Mouse (Mus musculus): ENCODE results near the gene Cnmd. TPM values are rescaled to one million over a fixed set of nuclear protein-coding genes. Genes with fewer than 3 reads are reported as not detected.

Cnmd gene
- polyA plus RNA-seq, 1 experiment from 2014 or later: 125 TPM

DNA sequence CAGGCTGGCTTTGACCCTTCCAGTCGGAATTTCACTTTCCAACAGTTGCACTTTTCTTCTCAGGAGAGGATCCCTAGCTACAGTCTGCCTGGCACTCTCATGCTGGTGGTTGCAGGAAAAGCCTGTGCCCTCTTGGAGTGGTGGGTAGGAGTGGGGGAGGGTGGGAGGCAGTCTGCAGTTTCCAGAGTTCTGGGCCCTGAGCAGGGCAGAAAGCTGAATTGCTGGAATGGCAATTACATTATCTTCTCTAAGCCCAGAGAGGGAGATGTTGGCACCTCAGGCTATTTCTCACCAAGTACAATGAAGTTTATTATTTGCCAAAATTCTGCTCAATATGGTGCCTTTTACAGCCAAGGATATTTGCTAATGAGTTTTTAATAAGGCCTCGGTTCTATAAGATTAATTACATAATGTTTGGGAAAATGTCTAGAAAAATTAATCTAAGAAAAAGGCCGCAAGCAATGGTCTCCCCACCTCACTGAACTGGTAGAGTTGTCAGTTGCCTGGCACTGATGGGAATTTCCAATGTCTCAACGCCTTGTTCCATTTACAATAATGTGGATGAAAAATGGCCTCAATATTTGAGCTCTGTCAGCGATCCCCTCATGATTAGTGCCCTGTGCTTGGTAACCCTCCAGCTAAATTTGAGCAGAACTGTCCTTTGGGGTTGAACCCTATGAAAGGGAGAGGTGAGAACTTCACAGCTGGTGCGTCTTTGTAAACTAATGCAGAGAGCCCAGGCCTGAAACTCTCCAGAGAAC lies 3.0 kb downstream of the Cnmd start:
- peak overlapping the region; percentile 30; the same call in 1 of the 2 replicates for H3K9ac ChIP-seq (ENCODE audit: low read depth, low read length)
- H3K4me1 ChIP-seq (ENCODE audit: control insufficient read depth, insufficient read depth, low read length): peaks cover 8% of the 10 kb centered on the region; the same call in 1 of the 2 replicates
- DNase-seq (ENCODE audit: low spot score) (no peak), ATAC-seq (ENCODE audit: low read depth) (peak; percentile 3; the same call in 1 of the 2 replicates)
- peak overlapping the region; percentile 31 for H3K4me2 ChIP-seq (ENCODE audit: low read depth, low read length)
- H3K27me3 ChIP-seq (replicated peaks; ENCODE audit: control insufficient read depth, insufficient read depth, low read length): peaks cover 3% of the 10 kb centered on the region; the same call in 1 of the 2 replicates
- H3K36me3 ChIP-seq (ENCODE audit: control insufficient read depth, insufficient read depth, low read length): no peaks in the 10 kb centered on the region
- H3K9me3 ChIP-seq (ENCODE audit: control insufficient read depth, low read length): no peaks in the 10 kb centered on the region
- H3K27ac ChIP-seq (replicated peaks; ENCODE audit: low read depth, low read length): peak overlapping the region; percentile 57
- 69% methylated on average over 6 of the region's 6 CpGs for WGBS
- no peak overlapping the region; the same call in 1 of the 2 replicates for H3K4me3 ChIP-seq (ENCODE audit: low read depth, low read length)

DNA sequence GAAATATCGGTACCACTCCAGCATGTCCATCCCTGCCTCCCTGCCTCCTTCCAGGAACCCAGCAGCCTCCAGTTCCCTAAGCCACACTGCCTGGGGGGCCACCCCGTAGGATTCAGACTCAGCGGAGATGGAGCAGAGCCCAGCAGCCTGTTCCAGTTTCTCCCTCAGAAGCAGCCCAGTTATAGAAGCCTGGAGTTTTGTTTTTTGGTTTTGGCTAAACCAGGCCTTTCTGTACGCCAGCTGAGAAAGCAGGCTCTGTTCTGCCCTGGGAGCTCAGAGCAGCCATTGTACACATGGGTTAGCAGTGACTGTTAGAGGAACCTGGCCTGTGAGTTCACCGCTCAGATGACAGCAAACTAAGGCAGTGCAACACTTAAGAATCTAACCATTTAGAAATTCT lies 3.7 kb downstream of the Cnmd start:
- H3K27me3 ChIP-seq (replicated peaks; ENCODE audit: control insufficient read depth, insufficient read depth, low read length): peaks cover 3% of the 10 kb centered on the region; the same call in 1 of the 2 replicates
- H3K4me2 ChIP-seq (ENCODE audit: low read depth, low read length): peak overlapping the region; percentile 31; the same call in 1 of the 2 replicates
- peak; percentile 58 for ATAC-seq (ENCODE audit: low read depth)
- DNase-seq (ENCODE audit: low spot score): peak; percentile 39
- no peaks in the 10 kb centered on the region for H3K36me3 ChIP-seq (ENCODE audit: control insufficient read depth, insufficient read depth, low read length)
- 40% methylated on average over 5 of the region's 5 CpGs for WGBS
- 0 out of 2 replicates have a peak overlapping the region, but pooled peaks have one; percentile 30 for H3K9ac ChIP-seq (ENCODE audit: low read depth, low read length)
- no peaks in the 10 kb centered on the region for H3K9me3 ChIP-seq (ENCODE audit: control insufficient read depth, low read length)
- no peak overlapping the region for H3K4me3 ChIP-seq (ENCODE audit: low read depth, low read length)
- peaks cover 8% of the 10 kb centered on the region; the same call in 1 of the 2 replicates for H3K4me1 ChIP-seq (ENCODE audit: control insufficient read depth, insufficient read depth, low read length)
- H3K27ac ChIP-seq (replicated peaks; ENCODE audit: low read depth, low read length): peak overlapping the region; percentile 57

DNA sequence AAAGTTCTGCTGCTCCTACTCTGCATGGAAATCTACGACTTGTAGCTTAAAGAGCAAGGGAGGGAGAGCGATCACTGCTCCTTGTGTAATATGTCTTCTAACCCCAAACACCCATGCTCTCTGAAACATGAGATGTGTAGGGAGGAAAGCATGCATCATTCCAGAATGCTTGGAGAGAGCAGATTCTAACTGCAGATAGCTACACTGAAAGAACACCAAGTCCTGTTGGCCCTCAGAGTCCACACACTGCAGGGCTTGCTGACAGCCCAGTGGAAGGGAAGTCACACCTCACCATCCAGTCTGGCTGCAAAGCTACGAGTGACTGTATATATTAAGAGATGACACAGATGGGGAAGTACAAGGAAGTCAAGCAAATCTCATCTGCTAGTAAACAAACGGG lies 9.3 kb downstream of the Cnmd start:
- no peak overlapping the region for H3K4me2 ChIP-seq (ENCODE audit: low read depth, low read length)
- H3K36me3 ChIP-seq (ENCODE audit: control insufficient read depth, insufficient read depth, low read length): no peaks in the 10 kb centered on the region
- no peak overlapping the region for H3K9ac ChIP-seq (ENCODE audit: low read depth, low read length)
- H3K27ac ChIP-seq (replicated peaks; ENCODE audit: low read depth, low read length): no peak overlapping the region
- ATAC-seq (ENCODE audit: low read depth) (no peak), DNase-seq (ENCODE audit: low spot score) (no peak)
- 62% methylated on average over 4 of the region's 4 CpGs for WGBS
- no peak overlapping the region for H3K4me3 ChIP-seq (ENCODE audit: low read depth, low read length)
- no peaks in the 10 kb centered on the region for H3K9me3 ChIP-seq (ENCODE audit: control insufficient read depth, low read length)
- no peaks in the 10 kb centered on the region for H3K4me1 ChIP-seq (ENCODE audit: control insufficient read depth, insufficient read depth, low read length)
- H3K27me3 ChIP-seq (replicated peaks; ENCODE audit: control insufficient read depth, insufficient read depth, low read length): no peaks in the 10 kb centered on the region

DNA sequence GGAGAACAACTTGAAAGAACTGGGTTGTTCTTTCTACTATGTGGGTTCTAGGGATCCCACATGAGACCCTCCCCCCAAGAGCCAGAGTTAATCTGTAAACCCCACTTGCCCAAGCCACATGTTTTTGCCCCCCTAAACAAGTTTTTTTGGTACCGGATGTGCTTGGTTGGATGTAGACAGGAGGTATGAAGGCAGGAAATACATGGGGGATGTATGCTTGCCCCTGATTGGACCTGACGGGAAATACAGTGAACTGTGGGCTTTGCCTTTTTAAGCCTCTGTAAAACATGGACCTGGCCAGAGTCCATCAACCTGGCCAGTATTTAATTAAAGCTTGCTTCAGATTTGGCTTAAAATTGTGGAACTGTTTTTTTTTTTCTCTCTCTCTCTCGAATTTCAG lies 12.3 kb downstream of the Cnmd start:
- Histone ChIP-seq H3K9ac (ENCODE audit: low read depth, low read length) (no peak overlapping the region), H3K4me3 (ENCODE audit: low read depth, low read length) (no peak overlapping the region), H3K4me1 (ENCODE audit: control insufficient read depth, insufficient read depth, low read length) (no peaks in the 10 kb centered on the region), H3K27me3 (replicated peaks; ENCODE audit: control insufficient read depth, insufficient read depth, low read length) (no peaks in the 10 kb centered on the region), H3K4me2 (ENCODE audit: low read depth, low read length) (no peak overlapping the region), H3K36me3 (ENCODE audit: control insufficient read depth, insufficient read depth, low read length) (no peaks in the 10 kb centered on the region), H3K9me3 (ENCODE audit: control insufficient read depth, low read length) (no peaks in the 10 kb centered on the region), H3K27ac (replicated peaks; ENCODE audit: low read depth, low read length) (no peak overlapping the region)
- WGBS: 43% methylated on average over 3 of the region's 3 CpGs
- DNase-seq (ENCODE audit: low spot score) (peak; percentile 31), ATAC-seq (ENCODE audit: low read depth) (no peak)

DNA sequence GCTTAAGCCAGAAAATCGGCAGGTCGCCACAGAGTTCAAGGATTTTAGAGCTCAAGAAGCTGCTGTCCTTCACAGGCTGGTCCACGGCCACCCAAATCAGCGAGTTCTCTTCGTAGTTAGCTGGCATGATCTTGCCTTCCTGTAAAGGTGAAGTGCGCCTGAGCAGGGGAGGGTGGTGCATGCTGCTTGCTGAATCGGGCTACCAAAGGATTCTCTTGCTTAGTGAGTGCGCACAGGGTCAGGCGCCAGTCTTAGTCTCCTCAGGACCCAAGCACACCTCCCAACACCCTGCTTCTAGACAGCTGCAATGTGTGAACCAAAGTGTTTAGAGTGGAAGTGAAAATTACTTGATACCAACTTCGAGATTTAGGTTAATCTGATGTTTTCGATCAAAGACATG lies 16.6 kb downstream of the Cnmd start:
- Histone ChIP-seq H3K36me3 (ENCODE audit: control insufficient read depth, insufficient read depth, low read length) (no peaks in the 10 kb centered on the region), H3K4me3 (ENCODE audit: low read depth, low read length) (no peak overlapping the region), H3K27me3 (replicated peaks; ENCODE audit: control insufficient read depth, insufficient read depth, low read length) (no peaks in the 10 kb centered on the region), H3K9me3 (ENCODE audit: control insufficient read depth, low read length) (no peaks in the 10 kb centered on the region), H3K4me2 (ENCODE audit: low read depth, low read length) (no peak overlapping the region), H3K9ac (ENCODE audit: low read depth, low read length) (no peak overlapping the region), H3K4me1 (ENCODE audit: control insufficient read depth, insufficient read depth, low read length) (no peaks in the 10 kb centered on the region), H3K27ac (replicated peaks; ENCODE audit: low read depth, low read length) (no peak overlapping the region)
- ATAC-seq (ENCODE audit: low read depth) (no peak), DNase-seq (ENCODE audit: low spot score) (no peak)
- 33% methylated on average over 11 of the region's 11 CpGs for WGBS

DNA sequence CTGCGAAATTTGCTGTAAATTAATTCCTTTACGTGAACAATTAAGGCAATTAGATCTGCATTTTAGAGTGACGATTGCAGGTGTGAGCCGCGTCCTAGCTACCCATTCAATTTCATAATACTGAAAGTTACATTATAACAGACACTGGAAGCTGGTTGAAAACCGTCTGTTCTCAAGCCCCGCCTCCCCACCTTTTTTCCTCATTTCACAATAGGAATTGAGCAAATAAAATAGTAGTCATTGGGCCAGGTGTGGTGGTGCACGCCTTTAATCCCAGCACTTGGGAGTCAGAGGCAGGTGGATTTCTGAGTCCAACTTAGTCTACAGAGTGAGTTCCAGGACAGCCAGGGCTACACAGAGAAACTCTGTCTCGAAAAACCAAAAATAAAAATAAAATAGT lies 19.9 kb downstream of the Cnmd start:
- no peak overlapping the region for H3K4me2 ChIP-seq (ENCODE audit: low read depth, low read length)
- no peaks in the 10 kb centered on the region for H3K27me3 ChIP-seq (replicated peaks; ENCODE audit: control insufficient read depth, insufficient read depth, low read length)
- no peaks in the 10 kb centered on the region for H3K36me3 ChIP-seq (ENCODE audit: control insufficient read depth, insufficient read depth, low read length)
- ATAC-seq (ENCODE audit: low read depth) (no peak), DNase-seq (ENCODE audit: low spot score) (no peak)
- H3K27ac ChIP-seq (replicated peaks; ENCODE audit: low read depth, low read length): no peak overlapping the region
- H3K4me1 ChIP-seq (ENCODE audit: control insufficient read depth, insufficient read depth, low read length): no peaks in the 10 kb centered on the region
- 80% methylated on average over 9 of the region's 9 CpGs for WGBS
- H3K9me3 ChIP-seq (ENCODE audit: control insufficient read depth, low read length): no peaks in the 10 kb centered on the region
- no peak overlapping the region for H3K4me3 ChIP-seq (ENCODE audit: low read depth, low read length)
- H3K9ac ChIP-seq (ENCODE audit: low read depth, low read length): no peak overlapping the region

DNA sequence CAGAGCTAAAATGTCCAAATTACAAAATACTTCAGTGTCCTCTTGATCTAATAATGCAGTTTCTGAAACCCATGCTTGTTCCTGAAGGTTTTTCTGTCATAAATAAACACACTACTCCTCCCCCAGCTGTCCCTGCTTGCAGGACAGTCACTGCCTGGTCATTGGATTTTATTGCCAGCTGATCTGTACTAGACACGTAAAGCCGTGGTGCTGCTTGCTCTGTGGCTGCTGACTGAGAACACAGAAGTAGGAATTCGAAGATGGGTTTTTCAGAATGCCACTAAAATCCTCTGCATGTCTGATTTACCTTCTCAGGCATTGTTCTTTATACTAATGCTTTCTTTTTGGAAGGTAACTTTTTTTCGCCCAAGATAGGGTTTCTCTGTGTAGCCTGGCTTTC lies 25.2 kb downstream of the Cnmd start:
- H3K9me3 ChIP-seq (ENCODE audit: control insufficient read depth, low read length): no peaks in the 10 kb centered on the region
- no peak overlapping the region for H3K4me3 ChIP-seq (ENCODE audit: low read depth, low read length)
- H3K4me1 ChIP-seq (ENCODE audit: control insufficient read depth, insufficient read depth, low read length): no peaks in the 10 kb centered on the region
- H3K27ac ChIP-seq (replicated peaks; ENCODE audit: low read depth, low read length): no peak overlapping the region
- DNase-seq (ENCODE audit: low spot score) (no peak), ATAC-seq (ENCODE audit: low read depth) (no peak)
- no peaks in the 10 kb centered on the region for H3K36me3 ChIP-seq (ENCODE audit: control insufficient read depth, insufficient read depth, low read length)
- no peaks in the 10 kb centered on the region for H3K27me3 ChIP-seq (replicated peaks; ENCODE audit: control insufficient read depth, insufficient read depth, low read length)
- H3K9ac ChIP-seq (ENCODE audit: low read depth, low read length): no peak overlapping the region
- 69% methylated on average over 4 of the region's 4 CpGs for WGBS
- no peak overlapping the region for H3K4me2 ChIP-seq (ENCODE audit: low read depth, low read length)

DNA sequence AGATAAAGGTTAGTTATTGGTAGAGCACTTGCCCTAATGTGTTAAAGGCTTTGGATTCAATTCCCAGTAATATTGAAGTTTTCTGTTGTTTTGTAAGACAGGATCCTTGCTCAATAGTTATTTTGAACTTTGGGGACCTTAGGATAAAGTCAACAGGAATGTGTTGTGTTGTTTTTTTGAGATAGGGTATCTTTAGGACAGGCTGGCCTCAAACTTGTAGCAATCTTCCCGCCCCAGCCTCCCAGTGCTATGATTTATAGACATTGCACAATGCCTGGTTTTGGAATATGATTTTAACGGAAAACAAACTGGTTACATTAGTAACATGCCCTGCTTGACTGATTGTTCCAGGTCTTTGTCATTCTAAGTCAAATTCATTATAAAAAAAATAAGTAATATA lies 28.8 kb downstream of the Cnmd start:
- no peak for DNase-seq (ENCODE audit: low spot score)
- WGBS: 91% methylated on average over 2 of the region's 2 CpGs

DNA sequence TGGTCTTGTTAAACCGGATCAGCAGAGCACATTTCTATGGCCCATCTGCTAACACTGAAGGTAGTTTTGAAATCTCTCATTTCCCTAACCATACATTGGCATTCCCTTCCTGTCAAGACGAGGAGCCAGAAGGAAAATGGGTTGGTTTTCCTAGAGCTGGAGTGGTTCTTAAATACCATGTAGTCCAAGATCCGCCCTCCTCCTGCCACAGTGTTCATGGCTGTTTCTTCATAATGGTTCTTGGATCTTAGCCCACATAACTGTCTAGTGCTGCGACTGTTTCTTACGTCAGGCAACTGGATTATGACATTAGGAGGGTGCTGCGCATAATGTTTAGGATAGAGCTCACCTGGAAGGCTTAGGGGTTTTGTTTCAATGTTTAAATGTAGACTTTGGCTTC lies 29.6 kb downstream of the Cnmd start:
- Histone ChIP-seq H3K9me3 (ENCODE audit: control insufficient read depth, low read length) (no peaks in the 10 kb centered on the region), H3K36me3 (ENCODE audit: control insufficient read depth, insufficient read depth, low read length) (peaks cover 31% of the 10 kb centered on the region), H3K4me3 (ENCODE audit: low read depth, low read length) (no peak overlapping the region), H3K9ac (ENCODE audit: low read depth, low read length) (no peak overlapping the region), H3K4me1 (ENCODE audit: control insufficient read depth, insufficient read depth, low read length) (no peaks in the 10 kb centered on the region), H3K27me3 (replicated peaks; ENCODE audit: control insufficient read depth, insufficient read depth, low read length) (no peaks in the 10 kb centered on the region), H3K27ac (replicated peaks; ENCODE audit: low read depth, low read length) (no peak overlapping the region), H3K4me2 (ENCODE audit: low read depth, low read length) (no peak overlapping the region)
- 86% methylated on average over 6 of the region's 6 CpGs for WGBS
- DNase-seq (ENCODE audit: low spot score) (no peak), ATAC-seq (ENCODE audit: low read depth) (no peak)

More for the DNA sequence above, 28.8 kb downstream of the Cnmd start:
- H3K9ac ChIP-seq (ENCODE audit: low read depth, low read length): no peak overlapping the region
- H3K4me1 ChIP-seq (ENCODE audit: control insufficient read depth, insufficient read depth, low read length): no peaks in the 10 kb centered on the region
- H3K27ac ChIP-seq (replicated peaks; ENCODE audit: low read depth, low read length): no peak overlapping the region
- no peak overlapping the region for H3K4me2 ChIP-seq (ENCODE audit: low read depth, low read length)
- H3K36me3 ChIP-seq (ENCODE audit: control insufficient read depth, insufficient read depth, low read length): peaks cover 23% of the 10 kb centered on the region
- H3K9me3 ChIP-seq (ENCODE audit: control insufficient read depth, low read length): no peaks in the 10 kb centered on the region
- ATAC-seq (ENCODE audit: low read depth): no peak
- H3K4me3 ChIP-seq (ENCODE audit: low read depth, low read length): no peak overlapping the region
- H3K27me3 ChIP-seq (replicated peaks; ENCODE audit: control insufficient read depth, insufficient read depth, low read length): no peaks in the 10 kb centered on the region

Data from embryonic facial prominence, embryonic 14.5 days (tissue).